15 mouse cellular contexts compared by ENCODE assay signal in genomic region chr10:63571561-63571960, GRCm38 (mm10).
DNase-seq lines count a peak whose midpoint lies in the region; ATAC-seq lines count a peak whose summit lies in the region.
"Had no signal": no experiment of that assay in that cellular context is flagged by ENCODE, and none has a peak within 500 bp of the region (broad histone marks: within the 10 kb centered on the region; RNA-seq: fewer than 3 reads in every experiment).

No protein-coding gene starts in this region.

- DNase-seq in frontal cortex, postnatal 10 days (ENCODE audit: low spot score in 2 of 2): no peak
- DNase-seq in 416B (ENCODE audit: low read depth) (peak; percentile 85), NIH3T3 (ENCODE audit: low read depth) (peak; percentile 73)
- DNase-seq in skeletal muscle tissue, adult 2 months (ENCODE audit: low read depth, low spot score): peak; percentile 5
- DNase-seq in left cerebral cortex, postnatal 4 days: no peak
- DNase-seq in embryo, embryonic 11 days: no peak
- DNase-seq: adrenal gland, adult 2 months; adrenal gland, postnatal 25 days; cerebellum, adult 2 months; cerebellum, postnatal 10 days; heart, adult 18-20 months had no signal

- ATAC-seq in frontal cortex, adult (ENCODE audit: low TSS enrichment): peak; percentile 50; the same call in 1 of the 2 replicates
- ATAC-seq: CD4-positive, CD25-positive, alpha-beta regulatory T cell, adult 4 months; forebrain, embryonic 16.5 days; intestine, postnatal 0 days had no signal

- intact Hi-C loops in left cerebral cortex, postnatal 4 days (cut with DNase I): no loop called here

Comparison
In these comparisons a context has a peak if more than half of its experiments do, and no peak if none do; other contexts are left out.
1. DNase-seq: peak in 416B (single experiment), NIH3T3 (single experiment) and skeletal muscle tissue, adult 2 months (single experiment); none in frontal cortex, postnatal 10 days (0 of 2), left cerebral cortex, postnatal 4 days (single experiment) and embryo, embryonic 11 days (single experiment).